Mouse (Mus musculus) ES-E14 (cell line): Measurements from ENCODE around the gene Slc35d2.

Experiments used
- HCFC1 ChIP-seq: IDR thresholded peaks from 2 replicates; pipeline ENCODE4 v1.6.1; 2012; ENCODE audit warnings: low read length, inconsistent platforms, borderline replicate concordance; ENCODE audit not compliant: insufficient read depth
- MAFK ChIP-seq: IDR thresholded peaks from 2 replicates; pipeline ENCODE4 v1.6.1; 2014; ENCODE audit warnings: mild to moderate bottlenecking, low read depth, low read length, inconsistent platforms; ENCODE audit not compliant: insufficient read depth
- ZC3H11A ChIP-seq: IDR thresholded peaks from 2 replicates; pipeline ENCODE4 v1.6.1; 2012; ENCODE audit warnings: low read depth, mild to moderate bottlenecking, inconsistent platforms, low read length, borderline replicate concordance
- ZNF384 ChIP-seq: IDR thresholded peaks from 2 replicates; pipeline ENCODE4 v1.6.1; 2012; ENCODE audit warnings: low read depth, low read length, inconsistent platforms

DNA sequence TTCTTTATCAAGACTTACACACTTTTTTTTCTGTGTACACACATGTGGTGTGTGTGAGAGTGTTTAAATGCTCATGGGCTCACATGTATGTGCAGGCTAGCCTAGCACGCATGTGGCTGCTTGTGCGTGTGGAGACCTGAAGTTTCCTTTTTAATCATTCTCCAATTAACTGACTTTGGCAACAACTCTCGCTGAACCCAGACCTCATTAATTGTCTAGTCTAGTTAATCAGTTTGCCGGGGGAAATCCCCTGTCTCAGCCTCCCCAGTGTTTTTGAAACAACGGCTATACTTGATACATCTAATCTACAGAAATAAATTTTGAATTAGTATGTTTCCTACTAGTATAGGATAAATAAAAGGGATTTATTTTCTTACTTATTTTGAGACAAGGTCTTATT lies 43.1 kb downstream of the Slc35d2 start:
- TF ChIP-seq ZC3H11A (no peak), MAFK (no peak), HCFC1 (no peak), ZNF384 (no peak)
